8 mouse cellular contexts compared by ENCODE assay signal in genomic region chr10:78425181-78426041, GRCm38 (mm10). TPM values are rescaled to one million over a fixed set of nuclear protein-coding genes. Genes with fewer than 3 reads are reported as not detected.
A peak's percentile ranks its signal among the peaks of the same experiment; 100 is the strongest.
DNase-seq lines count a peak whose midpoint lies in the region; ATAC-seq lines count a peak whose summit lies in the region.

Cstb (plus strand) TSS chr10:78425669.

- DNase-seq in adrenal gland, postnatal 25 days: peak; percentile 88
- peak; percentile 86 for DNase-seq in embryonic facial prominence, embryonic 11.5 days (ENCODE audit: low spot score)
- DNase-seq in kidney, adult 11 months: peak; percentile 81
- DNase-seq in left cerebral cortex, postnatal 4 days: peak; percentile 78
- DNase-seq in midbrain, embryonic 11.5 days (ENCODE audit: low spot score, missing footprints): peak; percentile 98
- DNase-seq in right cerebral cortex, postnatal 4 days: peak; percentile 83
- peak; percentile 92 for DNase-seq in yolk sac, embryonic 10.5 days (ENCODE audit: low spot score)

- no peaks in the 10 kb centered on the region for H3K4me1 ChIP-seq in embryonic facial prominence, embryonic 11.5 days (ENCODE audit: control insufficient read depth, insufficient read depth, low read length)
- H3K4me1 ChIP-seq in midbrain, embryonic 11.5 days (ENCODE audit: control insufficient read depth, insufficient read depth, low read length): peaks cover 6% of the 10 kb centered on the region

- ATAC-seq in embryonic facial prominence, embryonic 11.5 days (replicated peaks; ENCODE audit: insufficient number of reproducible peaks, low FRiP score, low TSS enrichment, low read depth): peak; percentile 88
- peak; percentile 86 for ATAC-seq in granulocyte monocyte progenitor cell, adult 5-6 weeks (replicated peaks; ENCODE audit: poor library complexity, severe bottlenecking)
- ATAC-seq in midbrain, embryonic 11.5 days (ENCODE audit: low FRiP score): peak; percentile 95

- H3K9me3 ChIP-seq in embryonic facial prominence, embryonic 11.5 days (replicated peaks; ENCODE audit: control insufficient read depth, low read length): no peaks in the 10 kb centered on the region
- no peaks in the 10 kb centered on the region for H3K9me3 ChIP-seq in midbrain, embryonic 11.5 days (ENCODE audit: control insufficient read depth, low read length)

- under 1% methylated on average over 40 of the region's 40 CpGs for WGBS in embryonic facial prominence, embryonic 11.5 days
- WGBS in midbrain, embryonic 11.5 days: 2% methylated on average over 40 of the region's 40 CpGs

- H3K4me2 ChIP-seq in embryonic facial prominence, embryonic 11.5 days (ENCODE audit: low read depth, low read length): peak within 1 kb of the TSS; percentile 77
- peak within 1 kb of the TSS; percentile 91 for H3K4me2 ChIP-seq in midbrain, embryonic 11.5 days

- 0 out of 2 replicates have a peak within 1 kb of the TSS, but pooled peaks have one; percentile 44 for H3K27ac ChIP-seq in embryonic facial prominence, embryonic 11.5 days (replicated peaks; ENCODE audit: low read depth, low read length)
- H3K27ac ChIP-seq in midbrain, embryonic 11.5 days (ENCODE audit: low read depth, low read length): no peak within 1 kb of the TSS

- H3K4me3 ChIP-seq in embryonic facial prominence, embryonic 11.5 days (ENCODE audit: low read depth, low read length): peak within 1 kb of the TSS; percentile 85
- H3K4me3 ChIP-seq in midbrain, embryonic 11.5 days (ENCODE audit: low read depth, low read length): peak within 1 kb of the TSS; percentile 69

- H3K27me3 ChIP-seq in embryonic facial prominence, embryonic 11.5 days (ENCODE audit: control insufficient read depth, insufficient read depth, low read length): no peaks in the 10 kb centered on the region
- H3K27me3 ChIP-seq in midbrain, embryonic 11.5 days (ENCODE audit: control insufficient read depth, insufficient read depth, low read length): no peaks in the 10 kb centered on the region

- H3K36me3 ChIP-seq in embryonic facial prominence, embryonic 11.5 days (replicated peaks; ENCODE audit: control insufficient read depth, insufficient read depth, low read depth, low read length): no peaks in the 10 kb centered on the region; the same call in 1 of the 2 replicates
- H3K36me3 ChIP-seq in midbrain, embryonic 11.5 days (ENCODE audit: control insufficient read depth, insufficient read depth, low read length): peaks cover 4% of the 10 kb centered on the region; the same call in 1 of the 2 replicates

- intact Hi-C loops in left cerebral cortex, postnatal 4 days (cut with DNase I): no loop called here

- peak within 1 kb of the TSS; percentile 86 for H3K9ac ChIP-seq in embryonic facial prominence, embryonic 11.5 days (replicated peaks; ENCODE audit: low read length)
- peak within 1 kb of the TSS; percentile 79 for H3K9ac ChIP-seq in midbrain, embryonic 11.5 days (ENCODE audit: low read length)

RNA-seq across cellular contexts. Expression of gene Cstb, which starts in this region (rescaled TPM):
- total RNA-seq in adrenal gland, postnatal 25 days (2021): 257 and 265 TPM in 2 replicates
- 168 and 177 TPM in 2 replicates for polyA plus RNA-seq in embryonic facial prominence, embryonic 11.5 days (2014; fragmentation: Nextera tagmentation; extraction: Ambion mirVana)
- 72.8 and 118 TPM in 2 replicates for total RNA-seq in granulocyte monocyte progenitor cell, adult 5-6 weeks (2014; fragmentation: Nextera tagmentation)
- 37.3 and 43.4 TPM in 2 replicates for total RNA-seq in granulocyte monocyte progenitor cell, adult 5-6 weeks (2017)
- 10 to 100 TPM; 40.0 to 40.8 TPM for total RNA-seq in left cerebral cortex, postnatal 4 days (2021)
- polyA plus RNA-seq in midbrain, embryonic 11.5 days (2014; fragmentation: Nextera tagmentation; extraction: Ambion mirVana): 109 and 115 TPM in 2 replicates
